Mouse (Mus musculus): ENCODE data around the gene Ccdc12.

- TF ChIP-seq CTCF (IDR thresholded peaks at IDR 0.05; ENCODE audit: low read depth, low read length) (no peak), POLR2A (IDR thresholded peaks at IDR 0.05; ENCODE audit: borderline replicate concordance, low read depth, low read length) (no peak)
Observed at GRCm38 (mm10) chr9:110751412-110751811, 95.1 kb downstream of the Ccdc12 start.

Data from bone marrow macrophage, adult 2 months (primary cell).